Mouse (Mus musculus): ENCODE measurements around the gene Olfr1123.
"Not testable (repeated sequence)": the region's sequence is repeated elsewhere in the genome, so short reads cannot be mapped to it uniquely, and the experiment has no call there.

The Olfr1123 gene

DNA sequence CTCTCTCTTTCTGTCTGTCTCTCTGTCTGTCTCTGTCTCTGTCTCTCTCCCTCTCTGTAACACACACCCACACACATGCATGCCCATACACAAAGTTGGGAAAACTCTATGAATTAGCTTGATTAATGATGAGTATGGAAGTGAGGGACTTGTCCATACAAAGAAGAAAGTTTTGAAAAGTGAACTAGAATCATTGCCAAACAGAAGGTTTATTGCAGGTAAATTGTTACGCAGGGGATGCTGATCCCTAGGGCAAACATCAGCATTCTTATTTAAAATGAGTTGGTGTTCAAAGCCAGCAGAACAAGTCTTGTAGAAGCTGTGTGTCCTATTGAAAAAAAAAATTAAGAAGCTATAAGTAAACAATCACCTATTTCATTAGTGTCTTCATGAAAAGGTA is at the start of gene Olfr1123:
Gene Olfr1123, plus strand, starts transcription at position 301 of the 400 bp plus-strand sequence.
- POLR2A ChIA-PET: no interaction called here
- CTCF ChIA-PET: no interaction called here

- CTCF ChIA-PET: no interaction called here
- POLR2A ChIA-PET: no interaction called here
These were observed 46.8 kb upstream of the Olfr1123 start, which contains the start of gene Olfr1121 for GRCm38 (mm10) chr2:87369595-87369994. Gene Olfr1121 (plus strand): TSS chr2:87369895.

DNA sequence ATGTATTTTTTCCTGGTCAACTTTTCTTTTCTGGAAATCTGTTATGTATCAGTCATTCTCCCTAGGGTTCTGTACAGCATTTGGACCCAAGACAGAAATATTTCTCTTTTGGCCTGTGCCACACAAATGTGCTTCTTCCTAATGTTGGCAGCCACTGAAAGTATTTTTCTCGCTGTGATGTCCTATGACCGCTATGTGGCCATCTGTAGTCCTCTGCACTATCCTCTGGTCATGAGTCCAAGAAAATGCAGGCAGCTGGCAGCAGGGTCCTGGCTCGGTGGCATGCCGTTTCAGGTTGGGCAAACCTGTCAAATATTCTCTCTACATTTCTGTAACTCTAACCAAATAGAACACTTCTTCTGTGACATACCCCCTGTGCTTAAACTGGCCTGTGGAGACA is 44.7 kb upstream of the Olfr1123 start:
- ChIA-PET CTCF (no interaction called here), POLR2A (no interaction called here)

- POLR2A ChIA-PET: no interaction called here
These were observed 32.5 kb upstream of the Olfr1123 start for GRCm38 (mm10) chr2:87383935-87384334.

GRCm38 (mm10) chr2:87385549-87385948 is 30.9 kb upstream of the Olfr1123 start, which contains the start of gene Olfr1122:
Gene Olfr1122 (plus strand): TSS chr2:87385849.
- CTCF ChIA-PET: no interaction called here
- POLR2A ChIA-PET: no interaction called here

More at GRCm38 (mm10) chr2:87383935-87384334, 32.5 kb upstream of the Olfr1123 start:
- CTCF ChIA-PET: no interaction called here

DNA sequence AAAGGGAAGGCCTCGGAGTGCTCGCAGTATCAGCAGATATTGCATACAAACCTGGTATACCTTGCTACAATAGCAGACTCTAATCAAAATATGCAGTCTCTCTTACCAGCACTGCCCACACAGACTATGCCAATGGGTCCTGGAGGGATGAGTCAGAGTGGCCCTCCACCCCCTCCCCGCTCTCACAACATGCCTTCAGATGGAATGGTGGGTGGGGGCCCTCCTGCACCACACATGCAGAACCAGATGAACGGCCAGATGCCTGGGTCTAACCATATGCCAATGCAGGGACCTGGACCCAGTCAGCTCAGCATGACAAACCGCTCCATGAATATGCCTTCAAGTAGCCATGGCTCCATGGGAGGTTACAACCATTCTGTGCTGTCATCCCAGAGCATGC is 22.8 kb upstream of the Olfr1123 start:
- POLR2A ChIA-PET: not testable (repeated sequence)

GRCm38 (mm10) chr2:87394686-87395085 is 21.7 kb upstream of the Olfr1123 start:
- POLR2A ChIA-PET, CTCF ChIA-PET: not testable (repeated sequence)

More for the DNA sequence above, 22.8 kb upstream of the Olfr1123 start:
- CTCF ChIA-PET: not testable (repeated sequence)

DNA sequence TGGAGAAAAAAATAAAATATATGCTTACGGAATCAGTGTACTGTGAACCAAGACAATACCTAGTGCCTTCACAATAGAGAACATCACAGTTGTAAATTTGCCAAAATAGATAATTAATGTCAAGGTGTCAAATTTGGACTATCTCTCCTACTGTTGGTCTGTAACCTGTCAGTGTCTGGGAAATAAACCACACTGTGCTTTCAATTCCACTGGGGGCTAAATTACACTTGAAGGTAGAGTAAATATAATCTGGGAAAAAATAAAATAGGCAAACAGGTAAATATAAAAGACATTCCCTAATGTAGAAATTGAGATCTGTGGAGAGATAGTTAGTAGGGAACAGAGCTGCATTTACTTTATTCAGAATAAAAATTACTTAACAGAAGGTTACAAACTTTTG is 13.5 kb downstream of the Olfr1123 start, which contains the start of gene Olfr1124:
Gene Olfr1124, plus strand, starts transcription at position 301 of the 400 bp plus-strand sequence.
- ChIA-PET CTCF (no interaction called here), POLR2A (no interaction called here)

DNA sequence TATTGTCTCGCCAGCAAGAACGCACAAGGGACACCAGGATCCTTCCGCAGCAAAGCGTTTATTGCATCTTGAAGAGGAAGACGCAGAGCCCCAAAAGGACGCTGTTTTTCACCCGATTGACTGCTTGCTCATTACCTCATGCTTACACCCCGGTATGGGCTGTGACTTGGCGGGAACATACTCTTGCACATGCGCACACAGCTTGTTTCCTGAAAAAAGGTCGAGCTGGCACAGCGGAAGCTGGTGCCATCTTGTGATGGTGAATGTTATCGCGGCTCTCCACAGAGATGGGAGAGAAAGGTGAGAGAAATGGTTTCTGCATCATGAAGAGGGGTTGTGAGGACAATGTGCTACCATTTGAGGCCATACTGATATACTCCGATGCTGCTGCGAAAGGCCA is 21.3 kb downstream of the Olfr1123 start:
- ChIA-PET CTCF (no interaction called here), POLR2A (no interaction called here)

GRCm38 (mm10) chr2:87453662-87454061 is 37.2 kb downstream of the Olfr1123 start, which contains the start of gene Olfr1126:
Gene Olfr1126 (plus strand): TSS chr2:87453962.
- ChIA-PET CTCF (no interaction called here), POLR2A (no interaction called here)

GRCm38 (mm10) chr2:87461769-87462168 is 45.3 kb downstream of the Olfr1123 start:
- POLR2A ChIA-PET: no interaction called here
- CTCF ChIA-PET: no interaction called here
